Mouse (Mus musculus): Measurements from ENCODE around the gene Timm23. TPM values are rescaled to one million over a fixed set of nuclear protein-coding genes. Genes with fewer than 3 reads are reported as not detected.
A peak's percentile ranks its signal among the peaks of the same experiment; 100 is the strongest.

Timm23 gene
- polyA plus RNA-seq, 1 experiment from 2014 or later, result 209 TPM

- no peak for ATAC-seq
- H3K4me1 ChIP-seq (replicated peaks; ENCODE audit: control insufficient read depth, insufficient read depth, low read length), result no peaks in the 10 kb centered on the region
- H3K4me2 ChIP-seq (replicated peaks; ENCODE audit: low read depth), result peak overlapping the region; percentile 77
- TF ChIP-seq CTCF (IDR thresholded peaks at IDR 0.05; ENCODE audit: low read depth), result peak; percentile 53
- WGBS, result 40% methylated on average over 11 of the region's 11 CpGs
- peak overlapping the region; percentile 99 for H3K27ac ChIP-seq (ENCODE audit: low read depth, low read length)
- no peaks in the 10 kb centered on the region for H3K9me3 ChIP-seq (ENCODE audit: control insufficient read depth)
- H3K9ac ChIP-seq (ENCODE audit: low read depth, low read length), result no peak overlapping the region
- H3K36me3 ChIP-seq (ENCODE audit: control insufficient read depth, insufficient read depth), result no peaks in the 10 kb centered on the region; the same call in 1 of the 2 replicates
- no peak overlapping the region for H3K4me3 ChIP-seq (ENCODE audit: low read depth, low read length)
- no peaks in the 10 kb centered on the region for H3K27me3 ChIP-seq (replicated peaks; ENCODE audit: control insufficient read depth, insufficient read depth, low read length)
Measured at GRCm38 (mm10) chr14:32163203-32163888, 38.4 kb downstream of the Timm23 start.

- 69% methylated on average over 5 of the region's 5 CpGs for WGBS
- peak overlapping the region; percentile 99 for H3K27ac ChIP-seq (ENCODE audit: low read depth, low read length)
- no peak for ATAC-seq
- no peaks in the 10 kb centered on the region for H3K4me1 ChIP-seq (replicated peaks; ENCODE audit: control insufficient read depth, insufficient read depth, low read length)
- H3K4me3 ChIP-seq (ENCODE audit: low read depth, low read length), result 0 out of 2 replicates have a peak overlapping the region, but pooled peaks have one; percentile 88
- TF ChIP-seq CTCF (IDR thresholded peaks at IDR 0.05; ENCODE audit: low read depth), result no peak
- no peaks in the 10 kb centered on the region for H3K27me3 ChIP-seq (replicated peaks; ENCODE audit: control insufficient read depth, insufficient read depth, low read length)
- no peaks in the 10 kb centered on the region; the same call in 1 of the 2 replicates for H3K36me3 ChIP-seq (ENCODE audit: control insufficient read depth, insufficient read depth)
- no peaks in the 10 kb centered on the region for H3K9me3 ChIP-seq (ENCODE audit: control insufficient read depth)
- H3K4me2 ChIP-seq (replicated peaks; ENCODE audit: low read depth), result peak overlapping the region; percentile 77
- no peak overlapping the region for H3K9ac ChIP-seq (ENCODE audit: low read depth, low read length)
Measured at GRCm38 (mm10) chr14:32162231-32162630, 39.5 kb downstream of the Timm23 start.

- no peak for TF ChIP-seq CTCF (IDR thresholded peaks at IDR 0.05; ENCODE audit: low read depth)
- 43% methylated on average over 12 of the region's 12 CpGs for whole genome bisulfite sequencing
- Histone ChIP-seq H3K36me3 (ENCODE audit: control insufficient read depth, insufficient read depth) (no peaks in the 10 kb centered on the region; the same call in 1 of the 2 replicates), H3K4me3 (ENCODE audit: low read depth, low read length) (peak overlapping the region; percentile 88), H3K27me3 (replicated peaks; ENCODE audit: control insufficient read depth, insufficient read depth, low read length) (no peaks in the 10 kb centered on the region), H3K9ac (ENCODE audit: low read depth, low read length) (peak overlapping the region; percentile 31), H3K9me3 (ENCODE audit: control insufficient read depth) (no peaks in the 10 kb centered on the region), H3K4me1 (replicated peaks; ENCODE audit: control insufficient read depth, insufficient read depth, low read length) (no peaks in the 10 kb centered on the region), H3K27ac (ENCODE audit: low read depth, low read length) (peak overlapping the region; percentile 99), H3K4me2 (replicated peaks; ENCODE audit: low read depth) (peak overlapping the region; percentile 77)
- peak; percentile 41 for ATAC-seq
Measured at GRCm38 (mm10) chr14:32161090-32161885, 40.4 kb downstream of the Timm23 start.

DNA sequence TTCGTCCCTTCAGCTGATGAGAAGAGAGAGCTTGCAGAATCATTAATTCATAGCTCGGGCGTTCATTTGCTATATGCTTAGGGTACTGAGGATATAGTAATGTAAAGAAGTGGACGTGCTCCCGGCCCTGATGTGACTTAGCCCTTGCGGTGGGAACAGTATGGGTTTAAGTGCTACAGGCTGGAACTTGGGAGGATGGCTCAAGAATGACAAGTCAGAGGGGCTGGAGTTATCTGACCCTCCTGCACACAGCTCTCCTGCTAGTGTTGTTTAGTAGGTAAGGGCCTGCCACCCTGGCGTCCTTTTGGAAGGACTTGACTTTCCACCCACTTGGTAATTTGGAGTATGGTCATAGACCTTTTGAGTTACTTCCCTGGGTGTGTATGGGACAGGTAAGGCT lies 41.1 kb downstream of the Timm23 start:
- peak overlapping the region; percentile 99 for H3K27ac ChIP-seq (ENCODE audit: low read depth, low read length)
- H3K9ac ChIP-seq (ENCODE audit: low read depth, low read length), result peak overlapping the region; percentile 97
- ATAC-seq, result no peak
- no peaks in the 10 kb centered on the region for H3K9me3 ChIP-seq (ENCODE audit: control insufficient read depth)
- peak overlapping the region; percentile 77 for H3K4me2 ChIP-seq (replicated peaks; ENCODE audit: low read depth)
- H3K4me3 ChIP-seq (ENCODE audit: low read depth, low read length), result peak overlapping the region; percentile 88
- no peaks in the 10 kb centered on the region; the same call in 1 of the 2 replicates for H3K36me3 ChIP-seq (ENCODE audit: control insufficient read depth, insufficient read depth)
- no peaks in the 10 kb centered on the region for H3K27me3 ChIP-seq (replicated peaks; ENCODE audit: control insufficient read depth, insufficient read depth, low read length)
- H3K4me1 ChIP-seq (replicated peaks; ENCODE audit: control insufficient read depth, insufficient read depth, low read length), result no peaks in the 10 kb centered on the region
- TF ChIP-seq CTCF (IDR thresholded peaks at IDR 0.05; ENCODE audit: low read depth), result no peak
- WGBS, result 9% methylated on average over 7 of the region's 7 CpGs

DNA sequence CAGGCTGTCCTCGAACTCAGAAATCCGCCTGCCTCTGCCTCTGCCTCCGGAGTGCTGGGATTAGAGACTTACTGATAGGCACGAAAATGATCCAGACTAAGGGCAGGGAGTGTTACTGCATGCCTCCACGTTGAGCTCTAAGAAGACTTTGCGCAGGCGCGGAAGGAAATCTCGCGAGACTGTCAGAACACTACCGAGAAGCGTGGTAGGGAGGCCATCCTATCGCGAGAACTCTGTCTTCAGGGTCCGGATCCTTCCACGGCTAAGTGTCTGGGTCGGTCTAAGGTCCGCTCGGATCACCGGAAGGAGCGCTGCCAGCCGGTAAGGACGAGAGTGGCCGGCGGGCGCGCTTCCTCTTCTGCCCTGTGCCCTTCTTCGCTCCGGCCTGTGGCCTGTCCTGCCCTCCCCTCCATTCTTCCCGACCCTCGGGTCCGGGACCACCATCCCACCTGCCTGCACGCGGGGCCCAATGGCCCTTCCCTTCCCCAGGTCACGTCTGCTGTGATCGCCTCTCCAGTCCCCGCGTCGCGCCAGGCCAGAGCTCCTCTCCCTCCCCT lies 41.9 kb downstream of the Timm23 start, which contains the start of gene Ncoa4:
Ncoa4 (plus strand) TSS at position 176 of the 557 bp plus-strand sequence.
- H3K4me3 ChIP-seq (ENCODE audit: low read depth, low read length), result peak within 1 kb of the TSS; percentile 88
- peak within 1 kb of the TSS; percentile 99 for H3K27ac ChIP-seq (ENCODE audit: low read depth, low read length)
- H3K4me2 ChIP-seq (replicated peaks; ENCODE audit: low read depth), result peak within 1 kb of the TSS; percentile 77
- peak; percentile 91 for ATAC-seq
- no peak; the same call in 1 of the 2 replicates for TF ChIP-seq CTCF (IDR thresholded peaks at IDR 0.05; ENCODE audit: low read depth)
- under 1% methylated on average over 40 of the region's 40 CpGs for WGBS
- no peaks in the 10 kb centered on the region for H3K27me3 ChIP-seq (replicated peaks; ENCODE audit: control insufficient read depth, insufficient read depth, low read length)
- no peaks in the 10 kb centered on the region; the same call in 1 of the 2 replicates for H3K36me3 ChIP-seq (ENCODE audit: control insufficient read depth, insufficient read depth)
- peak within 1 kb of the TSS; percentile 97 for H3K9ac ChIP-seq (ENCODE audit: low read depth, low read length)
- H3K9me3 ChIP-seq (ENCODE audit: control insufficient read depth), result no peaks in the 10 kb centered on the region
- no peaks in the 10 kb centered on the region for H3K4me1 ChIP-seq (replicated peaks; ENCODE audit: control insufficient read depth, insufficient read depth, low read length)

All from intestine, postnatal 0 days (tissue).